Mouse (Mus musculus) olfactory bulb, adult 2 months (tissue): ENCODE results near the gene Heyl. TPM values are rescaled to one million over a fixed set of nuclear protein-coding genes. Genes with fewer than 3 reads are reported as not detected.
A peak's percentile ranks its signal among the peaks of the same experiment; 100 is the strongest.

Experiments used
- H3K27ac ChIP-seq: fragments of 200-500 bp; 2 replicates; pipeline ENCODE4 v1.5.1; 2012; ENCODE audit warnings: low read depth, low read length; ENCODE audit not compliant: insufficient read depth
- H3K4me1 ChIP-seq: fragments of 200-500 bp; 2 replicates; pipeline ENCODE4 v1.6.1; 2012; ENCODE audit warnings: low read length; ENCODE audit not compliant: control insufficient read depth, insufficient read depth
- H3K4me3 ChIP-seq: fragments of 200-500 bp; 2 replicates; pipeline ENCODE4 v1.5.1; 2012; ENCODE audit warnings: mild to moderate bottlenecking, low read depth, low read length, moderate library complexity; ENCODE audit not compliant: insufficient read depth
- CTCF ChIP-seq: fragments of 200-500 bp; IDR thresholded peaks from 2 replicates; pipeline ENCODE4 v1.5.1; 2012; ENCODE audit warnings: low read depth, mild to moderate bottlenecking, low read length, moderate library complexity; ENCODE audit not compliant: insufficient read depth
- POLR2A ChIP-seq: fragments of 200-500 bp; IDR thresholded peaks from 2 replicates; pipeline ENCODE4 v1.6.1; 2012; ENCODE audit warnings: mild to moderate bottlenecking, low read depth, low read length, moderate library complexity; ENCODE audit not compliant: insufficient read depth
- WGBS: fragments of 180-500 bp; shearing (Covaris S2); methylation state at CpG from one replicate; pipeline ENCODE4 v1.1.7; 2018; 5-methylcytosine and 5-hydroxymethylcytosine counted together
- polyA plus RNA-seq: library from polyadenylated mRNA; stranded (reverse); fragments of >200 nt; gene quantifications from 2 replicates; pipeline ENCODE4 v1.2.4, GENCODE M21; 2012; ENCODE audit warnings: low replicate concordance; ENCODE audit not compliant: missing spikeins, insufficient read depth, insufficient read length

Heyl gene
- not detected in 2 replicates for polyA plus RNA-seq

- Histone ChIP-seq H3K27ac (no peak within 1 kb of the TSS), H3K4me3 (peak within 1 kb of the TSS; percentile 27), H3K4me1 (peaks cover 7% of the 10 kb centered on the region)
- TF ChIP-seq CTCF (no peak), POLR2A (no peak)
- 9% methylated on average over 52 of the region's 52 CpGs for WGBS
Measured at GRCm38 (mm10) chr4:123233492-123234084, at the start of gene Heyl. Gene Heyl (plus strand): TSS chr4:123233556.

DNA sequence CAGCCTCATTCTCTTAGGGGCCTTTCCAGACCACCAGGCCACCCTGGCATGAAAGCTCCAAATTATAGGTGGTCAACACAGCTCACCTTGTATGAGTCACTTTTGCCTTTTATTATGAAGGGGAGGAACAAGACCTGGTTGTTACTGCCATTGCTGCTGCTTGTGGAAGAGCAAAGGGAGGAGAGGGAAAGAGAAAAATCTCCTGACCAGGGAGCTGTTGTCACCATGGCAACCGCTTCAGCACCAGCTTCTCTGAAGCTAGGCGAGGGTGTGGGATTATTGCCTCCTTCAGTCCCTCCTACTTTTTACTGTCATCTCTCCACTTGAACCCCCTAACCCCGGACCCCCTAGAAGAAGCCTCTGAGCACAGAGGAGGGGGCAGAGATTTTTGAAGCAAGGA, 48.5 kb upstream of the Heyl start:
- WGBS, result 21% methylated on average over 3 of the region's 3 CpGs
- peak overlapping the region; percentile 70 for H3K4me3 ChIP-seq
- TF ChIP-seq CTCF, result no peak
- TF ChIP-seq POLR2A, result no peak
- peak overlapping the region; percentile 71; the same call in 1 of the 2 replicates for H3K27ac ChIP-seq
- H3K4me1 ChIP-seq, result peaks cover 39% of the 10 kb centered on the region

GRCm38 (mm10) chr4:123192336-123192735, 41.0 kb upstream of the Heyl start:
- no peak overlapping the region for H3K27ac ChIP-seq
- H3K4me1 ChIP-seq, result peaks cover 26% of the 10 kb centered on the region
- no peak for TF ChIP-seq CTCF
- WGBS, result 72% methylated on average over 11 of the region's 11 CpGs
- H3K4me3 ChIP-seq, result no peak overlapping the region

GRCm38 (mm10) chr4:123193791-123194190, 39.6 kb upstream of the Heyl start:
- H3K27ac ChIP-seq, result peak overlapping the region; percentile 52
- H3K4me3 ChIP-seq, result no peak overlapping the region
- WGBS, result 40% methylated on average over 11 of the region's 11 CpGs
- peaks cover 21% of the 10 kb centered on the region for H3K4me1 ChIP-seq
- TF ChIP-seq POLR2A, result no peak
- no peak for TF ChIP-seq CTCF

DNA sequence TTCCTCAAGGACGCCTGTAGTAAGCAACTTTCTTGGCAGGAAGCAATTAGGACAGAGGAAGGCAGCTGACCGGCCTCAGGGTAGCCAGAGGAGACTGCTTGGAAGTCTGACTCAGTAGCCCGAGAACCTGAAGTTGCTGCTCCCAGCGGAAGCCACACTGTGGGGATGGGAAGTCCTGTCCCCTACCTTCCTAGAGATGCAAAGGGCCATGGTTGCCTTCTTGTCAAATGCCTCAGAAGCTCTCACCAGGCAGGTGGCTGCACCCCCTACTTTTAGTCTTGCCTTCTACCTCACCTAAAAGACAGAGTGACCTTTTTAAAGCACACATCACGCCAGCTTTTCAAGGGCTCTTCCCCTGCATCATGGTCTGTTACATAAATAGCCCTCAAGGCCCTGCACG, 36.7 kb upstream of the Heyl start:
- Histone ChIP-seq H3K4me1 (peaks cover 27% of the 10 kb centered on the region), H3K4me3 (no peak overlapping the region), H3K27ac (no peak overlapping the region)
- WGBS, result 66% methylated on average over 6 of the region's 6 CpGs
- TF ChIP-seq POLR2A (no peak), CTCF (no peak)

DNA sequence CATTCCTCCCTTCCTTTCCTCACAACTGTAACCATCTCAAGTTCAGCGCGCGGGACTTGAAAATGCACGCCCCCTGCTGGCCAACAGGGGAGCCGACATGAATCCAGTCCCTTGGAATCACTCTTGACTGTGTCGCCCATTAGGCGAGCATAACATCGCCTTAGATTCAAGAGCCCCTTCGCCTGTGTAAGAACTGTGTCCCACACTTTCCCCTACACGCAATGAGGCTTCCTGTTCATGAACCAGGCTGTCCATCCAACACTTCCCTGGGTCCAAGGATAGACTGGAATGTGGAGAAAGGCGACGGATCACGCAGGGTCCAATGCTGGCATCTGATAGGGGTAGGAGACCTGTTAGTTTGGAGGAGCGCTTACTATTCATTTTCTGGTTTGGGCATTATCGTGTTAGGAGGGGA, 32.6 kb upstream of the Heyl start:
- WGBS, result 13% methylated on average over 15 of the region's 15 CpGs
- H3K4me3 ChIP-seq, result peak overlapping the region; percentile 61
- peak overlapping the region; percentile 39; the same call in 1 of the 2 replicates for H3K27ac ChIP-seq
- no peak for TF ChIP-seq POLR2A
- TF ChIP-seq CTCF, result peak; percentile 61
- H3K4me1 ChIP-seq, result peaks cover 17% of the 10 kb centered on the region

GRCm38 (mm10) chr4:123201186-123202093, 31.9 kb upstream of the Heyl start, which contains the start of gene Nt5c1a:
Gene Nt5c1a (plus strand): TSS chr4:123201504.
- Histone ChIP-seq H3K4me3 (peak within 1 kb of the TSS; percentile 61), H3K27ac (peak within 1 kb of the TSS; percentile 61; the same call in 1 of the 2 replicates), H3K4me1 (peaks cover 17% of the 10 kb centered on the region)
- TF ChIP-seq POLR2A (no peak), CTCF (no peak)
- 4% methylated on average over 58 of the region's 58 CpGs for WGBS

- Histone ChIP-seq H3K4me3 (peak overlapping the region; percentile 61), H3K4me1 (peaks cover 17% of the 10 kb centered on the region), H3K27ac (no peak overlapping the region)
- WGBS, result 38% methylated on average over 8 of the region's 8 CpGs
- TF ChIP-seq CTCF, result no peak
- no peak for TF ChIP-seq POLR2A
Measured at GRCm38 (mm10) chr4:123202094-123202420, 31.3 kb upstream of the Heyl start.

DNA sequence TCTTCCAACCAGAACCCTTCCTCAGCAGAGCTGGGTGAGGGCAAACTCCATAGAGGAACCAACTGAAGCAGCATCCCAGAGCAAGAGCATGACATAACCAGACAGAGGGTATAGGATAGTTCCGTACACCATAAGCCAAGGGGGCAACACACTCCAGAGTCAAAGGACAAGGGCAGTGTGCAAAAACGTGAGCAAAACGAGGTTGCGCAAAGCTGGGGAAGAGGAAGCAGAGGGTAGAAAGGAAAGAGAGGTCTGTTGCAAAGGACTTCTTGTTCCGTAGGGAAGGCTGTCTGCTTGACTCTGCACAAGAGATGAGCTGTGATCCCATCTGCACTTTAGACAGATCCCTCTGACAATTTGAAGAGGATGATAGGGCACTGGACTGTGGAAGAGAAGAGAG, 26.0 kb upstream of the Heyl start:
- WGBS, result 85% methylated on average over 5 of the region's 5 CpGs
- Histone ChIP-seq H3K4me3 (no peak overlapping the region), H3K4me1 (peaks cover 9% of the 10 kb centered on the region), H3K27ac (no peak overlapping the region)
- TF ChIP-seq POLR2A (no peak), CTCF (no peak)
